Mouse (Mus musculus) C2C12 (cell line): ENCODE measurements around the gene Prpsap2.

Source experiments
- CEBPB ChIP-seq: IDR thresholded peaks from one replicate; pipeline ENCODE4 v1.6.1; 2011; ENCODE audit warnings: low read depth, mild to moderate bottlenecking, control low read depth, moderate library complexity
- CTCF ChIP-seq: IDR thresholded peaks from one replicate; pipeline ENCODE4 v1.5.1; 2011; ENCODE audit not compliant: control insufficient read depth, insufficient read depth, insufficient read length
- MAX ChIP-seq: IDR thresholded peaks from one replicate; pipeline ENCODE4 v1.6.1; 2011; ENCODE audit warnings: mild to moderate bottlenecking, control low read depth
- USF1 ChIP-seq: IDR thresholded peaks from one replicate; pipeline ENCODE4 v1.6.1; 2011; ENCODE audit warnings: low read depth, mild to moderate bottlenecking, control low read depth, moderate library complexity

- TF ChIP-seq MAX, result no peak
- TF ChIP-seq USF1, result no peak
- no peak for TF ChIP-seq CTCF
- TF ChIP-seq CEBPB, result no peak
Observed at GRCm38 (mm10) chr11:61719387-61719786, 42.5 kb downstream of the Prpsap2 start.
